In genomic region chr16:36828820-36829219, GRCm38 (mm10) we compare ENCODE assay signal across 8 mouse cellular contexts. TPM values are rescaled to one million over a fixed set of nuclear protein-coding genes. Genes with fewer than 3 reads are reported as not detected.
DNase-seq lines count a peak whose midpoint lies in the region; ATAC-seq and TF ChIP-seq lines count a peak whose summit lies in the region.

No protein-coding gene starts in this region.

- H3K9me3 ChIP-seq in E14TG2a.4 (ENCODE audit: low read length), result no peaks in the 10 kb centered on the region
- H3K9me3 ChIP-seq in embryonic facial prominence, embryonic 15.5 days (replicated peaks), result no peaks in the 10 kb centered on the region
- H3K9me3 ChIP-seq in limb, embryonic 13.5 days, result no peaks in the 10 kb centered on the region
- no peaks in the 10 kb centered on the region for H3K9me3 ChIP-seq in stomach, postnatal 0 days (ENCODE audit: control insufficient read depth, low read length)

- H3K9ac ChIP-seq in heart, adult 2 months (ENCODE audit: low read depth, low read length), result peak overlapping the region; percentile 54
- H3K9ac ChIP-seq in embryonic facial prominence, embryonic 15.5 days, result peak overlapping the region; percentile 82
- H3K9ac ChIP-seq in limb, embryonic 13.5 days, result peak overlapping the region; percentile 83
- peak overlapping the region; percentile 88 for H3K9ac ChIP-seq in stomach, postnatal 0 days (ENCODE audit: low read length)

- no peak for TF ChIP-seq CTCF in heart, adult 2 months (IDR thresholded peaks at IDR 0.05)
- TF ChIP-seq CTCF in E14TG2a.4 (conservative IDR thresholded peaks at IDR 0.05; ENCODE audit: low read length), result no peak
- no peak for TF ChIP-seq CTCF in stomach, postnatal 0 days (IDR thresholded peaks at IDR 0.05; ENCODE audit: low read depth)

- WGBS in heart, adult 2 months, result 19% methylated on average over 11 of the region's 11 CpGs
- WGBS in embryonic facial prominence, embryonic 15.5 days, result 4% methylated on average over 11 of the region's 11 CpGs
- 5% methylated on average over 11 of the region's 11 CpGs for WGBS in limb, embryonic 13.5 days
- WGBS in stomach, postnatal 0 days, result 7% methylated on average over 11 of the region's 11 CpGs

- DNase-seq in heart, adult 2 months, result peak in 1 of 2 experiments; percentile 19
- no peak for DNase-seq in heart, adult 9 months (ENCODE audit: low spot score in 2 of 2)
- DNase-seq in stomach, postnatal 0 days (ENCODE audit: low spot score), result no peak
- DNase-seq in spleen, postnatal 10 days (ENCODE audit: low spot score in 2 of 2), result no peak
- no peak for DNase-seq in gastrocnemius, postnatal 25 days

- no peak for TF ChIP-seq EP300 in heart, adult 2 months (IDR thresholded peaks at IDR 0.05; ENCODE audit: insufficient read depth, low read depth, low read length)
- no peak for TF ChIP-seq EP300 in stomach, postnatal 0 days (optimal IDR thresholded peaks at IDR 0.05)

- no peaks in the 10 kb centered on the region for H3K36me3 ChIP-seq in heart, adult 2 months (ENCODE audit: control insufficient read depth, insufficient read depth, low read length)
- no peaks in the 10 kb centered on the region; the same call in 1 of the 2 replicates for H3K36me3 ChIP-seq in E14TG2a.4 (ENCODE audit: insufficient read depth, low read length)
- no peaks in the 10 kb centered on the region for H3K36me3 ChIP-seq in embryonic facial prominence, embryonic 15.5 days
- H3K36me3 ChIP-seq in limb, embryonic 13.5 days, result peaks cover 3% of the 10 kb centered on the region; the same call in 1 of the 2 replicates
- H3K36me3 ChIP-seq in stomach, postnatal 0 days (ENCODE audit: control insufficient read depth, insufficient read depth, low read length), result no peaks in the 10 kb centered on the region

- peak overlapping the region; percentile 66 for H3K27ac ChIP-seq in heart, adult 2 months
- H3K27ac ChIP-seq in embryonic facial prominence, embryonic 15.5 days (replicated peaks), result no peak overlapping the region
- H3K27ac ChIP-seq in limb, embryonic 13.5 days, result 0 out of 2 replicates have a peak overlapping the region, but pooled peaks have one; percentile 64
- H3K27ac ChIP-seq in stomach, postnatal 0 days (replicated peaks), result peak overlapping the region; percentile 65; the same call in 1 of the 2 replicates

- TF ChIP-seq POLR2A in heart, adult 2 months (IDR thresholded peaks at IDR 0.05; ENCODE audit: insufficient read depth, low read depth, low read length), result no peak

- H3K27me3 ChIP-seq in heart, adult 2 months (ENCODE audit: control insufficient read depth, insufficient read depth, low read length), result no peaks in the 10 kb centered on the region
- H3K27me3 ChIP-seq in E14TG2a.4 (ENCODE audit: insufficient read depth, low read length), result peaks cover 10% of the 10 kb centered on the region
- H3K27me3 ChIP-seq in embryonic facial prominence, embryonic 15.5 days, result no peaks in the 10 kb centered on the region
- 0 out of 2 replicates have a peak, but pooled peaks cover 5% of the 10 kb centered on the region for H3K27me3 ChIP-seq in limb, embryonic 13.5 days
- no peaks in the 10 kb centered on the region for H3K27me3 ChIP-seq in stomach, postnatal 0 days (ENCODE audit: control insufficient read depth, insufficient read depth, low read length)

- intact Hi-C loops in heart, adult 2 months (cut with DNase I), result loop anchor here (5.0 kb wide), 2 partner anchors 43 to 183 kb away; partner anchors contain the start of gene Polq

- peaks cover 2% of the 10 kb centered on the region; the same call in 1 of the 2 replicates for H3K79me2 ChIP-seq in heart, adult 2 months (replicated peaks; ENCODE audit: control insufficient read depth, insufficient read depth, low read length)

- H3K4me2 ChIP-seq in embryonic facial prominence, embryonic 15.5 days (replicated peaks), result peak overlapping the region; percentile 73
- H3K4me2 ChIP-seq in limb, embryonic 13.5 days (replicated peaks), result peak overlapping the region; percentile 76
- peak overlapping the region; percentile 80 for H3K4me2 ChIP-seq in stomach, postnatal 0 days (replicated peaks; ENCODE audit: low read depth)

- peak overlapping the region; percentile 86 for H3K4me3 ChIP-seq in heart, adult 2 months
- H3K4me3 ChIP-seq in E14TG2a.4 (replicated peaks; ENCODE audit: low read length), result peak overlapping the region; percentile 91
- peak overlapping the region; percentile 72 for H3K4me3 ChIP-seq in embryonic facial prominence, embryonic 15.5 days (replicated peaks)
- H3K4me3 ChIP-seq in limb, embryonic 13.5 days, result peak overlapping the region; percentile 74
- H3K4me3 ChIP-seq in stomach, postnatal 0 days (ENCODE audit: low read depth, low read length), result peak overlapping the region; percentile 89

- H3K4me1 ChIP-seq in heart, adult 2 months (ENCODE audit: control insufficient read depth, insufficient read depth, low read length), result peaks cover 2% of the 10 kb centered on the region
- H3K4me1 ChIP-seq in E14TG2a.4 (replicated peaks; ENCODE audit: low read depth, low read length), result peaks cover 9% of the 10 kb centered on the region
- 0 out of 2 replicates have a peak, but pooled peaks cover 4% of the 10 kb centered on the region for H3K4me1 ChIP-seq in embryonic facial prominence, embryonic 15.5 days
- H3K4me1 ChIP-seq in limb, embryonic 13.5 days, result peaks cover 5% of the 10 kb centered on the region; the same call in 1 of the 2 replicates
- no peaks in the 10 kb centered on the region for H3K4me1 ChIP-seq in stomach, postnatal 0 days (replicated peaks; ENCODE audit: control insufficient read depth, insufficient read depth)

- ATAC-seq in embryonic facial prominence, embryonic 15.5 days (ENCODE audit: insufficient number of reproducible peaks, low FRiP score, low TSS enrichment, low read depth), result no peak
- peak; percentile 37; the same call in 1 of the 2 replicates for ATAC-seq in limb, embryonic 13.5 days (ENCODE audit: low FRiP score, low read depth)
- no peak for ATAC-seq in stomach, postnatal 0 days (ENCODE audit: low FRiP score, low TSS enrichment)

RNA-seq across cellular contexts. Expression of gene Iqcb1, which starts 0.6 kb away (rescaled TPM):
- 10 to 100 TPM; 12.1 to 14.1 TPM for total RNA-seq in heart, adult 2 months (2021)
- 3.8 and 5.8 TPM in 2 replicates for polyA plus RNA-seq in heart, adult 2 months (2012; rRNA removed)
- 36.5 and 38.2 TPM in 2 replicates for polyA plus RNA-seq in embryonic facial prominence, embryonic 15.5 days (2015; fragmentation: Nextera tagmentation; extraction: Ambion mirVana)
- polyA plus RNA-seq in limb, embryonic 13.5 days (2015; fragmentation: Nextera tagmentation; extraction: Ambion mirVana), result 58.6 and 62.2 TPM in 2 replicates
- polyA plus RNA-seq in stomach, postnatal 0 days (2015; fragmentation: Nextera tagmentation; extraction: Ambion mirVana), result 10.0 and 11.5 TPM in 2 replicates
- 1 to 10 TPM; 4.7 TPM for total RNA-seq in gastrocnemius, postnatal 25 days (2021)

RNA-seq across cellular contexts. Expression of gene Slc15a2, which starts 44.1 kb away (rescaled TPM):
- total RNA-seq in heart, adult 2 months (2021), result 1 to 10 TPM; 1.6 to 2.2 TPM
- polyA plus RNA-seq in heart, adult 2 months (2012; rRNA removed), result 3.3 and 4.7 TPM in 2 replicates
- polyA plus RNA-seq in embryonic facial prominence, embryonic 15.5 days (2015; fragmentation: Nextera tagmentation; extraction: Ambion mirVana), result 7.1 and 9.7 TPM in 2 replicates
- polyA plus RNA-seq in limb, embryonic 13.5 days (2015; fragmentation: Nextera tagmentation; extraction: Ambion mirVana), result 2.9 and 4.3 TPM in 2 replicates
- polyA plus RNA-seq in stomach, postnatal 0 days (2015; fragmentation: Nextera tagmentation; extraction: Ambion mirVana), result 1.6 and 2.4 TPM in 2 replicates
- total RNA-seq in gastrocnemius, postnatal 25 days (2021), result under 1 TPM; 0.51 to 0.83 TPM

RNA-seq across cellular contexts. Expression of gene Eaf2, which starts 46.0 kb away (rescaled TPM):
- total RNA-seq in heart, adult 2 months (2021), result 1 to 10 TPM; 1.1 TPM
- 0.23 and 0.85 TPM in 2 replicates for polyA plus RNA-seq in heart, adult 2 months (2012; rRNA removed)
- 7.5 and 8.1 TPM in 2 replicates for polyA plus RNA-seq in embryonic facial prominence, embryonic 15.5 days (2015; fragmentation: Nextera tagmentation; extraction: Ambion mirVana)
- polyA plus RNA-seq in limb, embryonic 13.5 days (2015; fragmentation: Nextera tagmentation; extraction: Ambion mirVana), result 2.2 and 3.2 TPM in 2 replicates
- polyA plus RNA-seq in stomach, postnatal 0 days (2015; fragmentation: Nextera tagmentation; extraction: Ambion mirVana), result 3.1 and 4.7 TPM in 2 replicates
- total RNA-seq in gastrocnemius, postnatal 25 days (2021), result under 1 TPM in 1 of 2 experiments, not detected in 1; 0.19 TPM

RNA-seq across cellular contexts. Expression of gene Golgb1, which starts 46.1 kb away (rescaled TPM):
- total RNA-seq in heart, adult 2 months (2021), result 10 to 100 TPM; 41.6 to 52.1 TPM
- polyA plus RNA-seq in heart, adult 2 months (2012; rRNA removed), result 27.7 and 39.9 TPM in 2 replicates
- 125 and 137 TPM in 2 replicates for polyA plus RNA-seq in embryonic facial prominence, embryonic 15.5 days (2015; fragmentation: Nextera tagmentation; extraction: Ambion mirVana)
- polyA plus RNA-seq in limb, embryonic 13.5 days (2015; fragmentation: Nextera tagmentation; extraction: Ambion mirVana), result 128 and 135 TPM in 2 replicates
- polyA plus RNA-seq in stomach, postnatal 0 days (2015; fragmentation: Nextera tagmentation; extraction: Ambion mirVana), result 88.5 and 100 TPM in 2 replicates
- 10 to 100 TPM; 18.1 to 23.0 TPM for total RNA-seq in gastrocnemius, postnatal 25 days (2021)
